8 mouse cellular contexts compared by ENCODE assay signal in the genomic region with DNA sequence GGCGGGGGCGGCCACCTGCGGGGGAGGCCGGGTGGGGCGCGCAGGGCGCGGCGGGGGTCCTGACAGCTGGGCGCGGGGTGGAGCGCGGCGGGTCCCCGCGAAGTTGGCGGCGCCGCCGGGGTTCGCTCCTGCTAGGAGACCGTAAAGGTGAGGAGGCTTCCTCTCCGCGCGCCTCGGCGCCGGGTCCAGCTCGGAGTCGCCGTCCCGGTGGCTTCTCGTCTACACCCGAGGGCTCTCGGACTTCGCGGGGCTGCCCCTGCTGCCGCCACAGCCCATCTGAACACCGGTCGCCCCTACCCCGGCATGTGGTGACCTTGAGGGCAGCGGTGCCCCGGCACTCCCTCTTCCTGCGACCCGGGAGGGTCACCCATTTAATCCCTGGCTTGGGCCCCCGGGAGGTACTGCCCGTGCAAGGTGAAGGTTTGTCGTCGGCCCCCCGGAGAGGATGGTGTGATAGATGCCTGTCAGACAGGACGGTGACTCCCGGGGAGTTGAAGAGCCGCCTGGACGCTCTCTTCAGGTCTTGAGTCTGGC. TPM values are rescaled to one million over a fixed set of nuclear protein-coding genes. Genes with fewer than 3 reads are reported as not detected.
A peak's percentile ranks its signal among the peaks of the same experiment; 100 is the strongest.
DNase-seq lines count a peak whose midpoint lies in the region; ATAC-seq and TF ChIP-seq lines count a peak whose summit lies in the region.

No protein-coding gene starts in this region.

- no peak for TF ChIP-seq RAD21 in CH12.LX (IDR thresholded peaks at IDR 0.05; ENCODE audit: low read depth, low read length)

- H3K9ac ChIP-seq in CH12.LX (ENCODE audit: insufficient read depth, low read depth), result peak overlapping the region; percentile 95
- H3K9ac ChIP-seq in kidney, embryonic 14.5 days (ENCODE audit: low read depth, low read length), result peak overlapping the region; percentile 94

- DNase-seq in 3134 (ENCODE audit: extremely low read depth, insufficient read length, low spot score) (peak; percentile 63), CH12.LX (ENCODE audit: extremely low read depth) (peak; percentile 25)
- peak; percentile 30 to 49 for DNase-seq in cerebellum, postnatal 4 days (ENCODE audit: low spot score in 2 of 2)
- peak; percentile 21 for DNase-seq in heart, adult 8-10 months (ENCODE audit: low spot score)
- DNase-seq in lung, postnatal 14 days, result peak; percentile 38

- ATAC-seq in kidney, embryonic 14.5 days (ENCODE audit: low FRiP score, low TSS enrichment), result peak; percentile 2; the same call in 1 of the 2 replicates
- no peak for ATAC-seq in frontal cortex, adult (ENCODE audit: low TSS enrichment)

- peak overlapping the region; percentile 96 for H3K27ac ChIP-seq in CH12.LX (ENCODE audit: insufficient read depth, low read depth)
- peak overlapping the region; percentile 99 for H3K27ac ChIP-seq in kidney, embryonic 14.5 days (ENCODE audit: low read depth, low read length)
- H3K27ac ChIP-seq in small intestine, adult 2 months (ENCODE audit: insufficient read depth, low read depth, low read length), result peak overlapping the region; percentile 77

- under 1% methylated on average over 44 of the region's 54 CpGs for WGBS in kidney, embryonic 14.5 days
- under 1% methylated on average over 54 of the region's 54 CpGs for WGBS in small intestine, adult 2 months

- H3K4me3 ChIP-seq in CH12.LX (replicated peaks in 1 of 3; ENCODE audit: low read depth in 2 of 3, low read length in 2 of 3, poor library complexity in 1 of 3), result peak overlapping the region; percentile 59 to 98 (median 89)
- H3K4me3 ChIP-seq in kidney, embryonic 14.5 days (ENCODE audit: low read length), result peak overlapping the region; percentile 96
- peak overlapping the region; percentile 79 for H3K4me3 ChIP-seq in small intestine, adult 2 months (ENCODE audit: low read depth, low read length)

- H3K4me1 ChIP-seq in CH12.LX (ENCODE audit: control insufficient read depth in 1 of 2, insufficient read depth in 2 of 2), result peaks cover 0 to 24% of the 10 kb centered on the region in 2 experiments; a peak in 2 of 4 replicates
- peaks cover 3% of the 10 kb centered on the region; the same call in 1 of the 2 replicates for H3K4me1 ChIP-seq in kidney, embryonic 14.5 days (ENCODE audit: control insufficient read depth, insufficient read depth, low read length)
- no peaks in the 10 kb centered on the region for H3K4me1 ChIP-seq in small intestine, adult 2 months (ENCODE audit: control insufficient read depth, insufficient read depth, insufficient read length, low read length)

- TF ChIP-seq CTCF in CH12.LX (conservative IDR thresholded peaks at IDR 0.05 in 1 of 2, IDR thresholded peaks at IDR 0.05 in 1 of 2; ENCODE audit: low read depth in 2 of 2, low read length in 2 of 2), result no peak
- no peak for TF ChIP-seq CTCF in small intestine, adult 2 months (IDR thresholded peaks at IDR 0.05; ENCODE audit: extremely low read depth, insufficient read length, insufficient replicate concordance, low read depth, low read length)

- peaks cover 38% of the 10 kb centered on the region for H3K79me2 ChIP-seq in CH12.LX (replicated peaks; ENCODE audit: control insufficient read depth, extremely low read depth, insufficient read depth, poor library complexity, severe bottlenecking)

- no peak for TF ChIP-seq POLR2A in CH12.LX (IDR thresholded peaks at IDR 0.05; ENCODE audit: low read depth, low read length)
- TF ChIP-seq POLR2A in small intestine, adult 2 months (IDR thresholded peaks at IDR 0.05; ENCODE audit: low read depth, low read length), result no peak

- no peaks in the 10 kb centered on the region for H3K36me3 ChIP-seq in CH12.LX (replicated peaks in 1 of 2; ENCODE audit: control insufficient read depth in 1 of 2, insufficient read depth in 1 of 2, low read length in 1 of 2)
- H3K36me3 ChIP-seq in kidney, embryonic 14.5 days (ENCODE audit: control insufficient read depth, insufficient read depth, low read length), result no peaks in the 10 kb centered on the region
- H3K36me3 ChIP-seq in small intestine, adult 2 months (ENCODE audit: control insufficient read depth, insufficient read depth, low read length), result no peaks in the 10 kb centered on the region

- H3K9me3 ChIP-seq in CH12.LX (replicated peaks; ENCODE audit: low read length), result no peaks in the 10 kb centered on the region
- H3K9me3 ChIP-seq in kidney, embryonic 14.5 days (ENCODE audit: control insufficient read depth, low read length), result no peaks in the 10 kb centered on the region

- no peak for TF ChIP-seq EP300 in CH12.LX (IDR thresholded peaks at IDR 0.05; ENCODE audit: low read length)

- H3K4me2 ChIP-seq in CH12.LX (ENCODE audit: insufficient read depth, low read depth, poor library complexity, severe bottlenecking), result peak overlapping the region; percentile 90
- H3K4me2 ChIP-seq in kidney, embryonic 14.5 days (replicated peaks; ENCODE audit: low read depth, low read length), result peak overlapping the region; percentile 81

- H3K27me3 ChIP-seq in CH12.LX (replicated peaks), result no peaks in the 10 kb centered on the region
- H3K27me3 ChIP-seq in kidney, embryonic 14.5 days (ENCODE audit: control insufficient read depth, insufficient read depth, low read length), result no peaks in the 10 kb centered on the region
- H3K27me3 ChIP-seq in small intestine, adult 2 months (ENCODE audit: control insufficient read depth, insufficient read depth, low read length), result no peaks in the 10 kb centered on the region

- in situ Hi-C loops in CH12.LX (cut with MboI; ENCODE audit: low pct_ligation_motif_present, low pct_unique_long_range_greater_than_20kb, low sequenced_read_pairs), result loop anchor here (25.0 kb wide), 1 partner anchor 172 kb away; no protein-coding TSS in a partner anchor

- dilution Hi-C loops in CH12.LX (cut with MboI; ENCODE audit: extremely low pct_ligation_motif_present, extremely low pct_unique_long_range_greater_than_20kb, low sequenced_read_pairs), result no loop called here

TF ChIP-seq in CH12.LX, 34 proteins besides CTCF, POLR2A, EP300 and RAD21:
- TF ChIP-seq MXI1 (IDR thresholded peaks at IDR 0.05; ENCODE audit: low read depth, low read length), result peak; percentile 24; the same call in 1 of the 2 replicates
- TF ChIP-seq ETS1 (conservative IDR thresholded peaks at IDR 0.05; ENCODE audit: low read depth, low read length), result no peak

RNA-seq across cellular contexts. Expression of a gene that starts 1.3 kb away (rescaled TPM):
- total RNA-seq in CH12.LX (2012; rRNA removed) (29.8 and 31.7 TPM in 2 replicates), CH12.LX (2014; rRNA removed) (21.2 and 25.0 TPM in 2 replicates)
- polyA plus RNA-seq in CH12.LX (2012; ENCODE audit: insufficient read length, low read depth), result 41.7 and 49.7 TPM in 2 replicates
- total RNA-seq in heart, adult 8-10 months (2022), result 10 to 100 TPM; 59.5 to 68.2 (median 62.8) TPM
- polyA plus RNA-seq in kidney, embryonic 14.5 days (2014; fragmentation: Nextera tagmentation; extraction: Ambion mirVana), result 123 and 149 TPM in 2 replicates
- polyA plus RNA-seq in small intestine, adult 2 months (2012; rRNA removed), result 4.1 and 7.3 TPM in 2 replicates
